Mouse (Mus musculus): ENCODE data around the gene Hist2h2aa1. TPM values are rescaled to one million over a fixed set of nuclear protein-coding genes. Genes with fewer than 3 reads are reported as not detected.

The Hist2h2aa1 gene
- polyA plus RNA-seq, 1 experiment, result not detected

GRCm38 (mm10) chr3:96248141-96249033 is 3.1 kb downstream of the Hist2h2aa1 start:
- peak overlapping the region; percentile 35 for H3ac ChIP-seq (ENCODE audit: control insufficient read depth, insufficient read length, low read depth)
- no peak for TF ChIP-seq MYOD1 (IDR thresholded peaks at IDR 0.05; ENCODE audit: control insufficient read depth, insufficient read length, low read depth)
- no peak for TF ChIP-seq MYOG (IDR thresholded peaks at IDR 0.05; ENCODE audit: control insufficient read depth, extremely low read depth, insufficient read length)
- no peak for TF ChIP-seq USF1 (IDR thresholded peaks at IDR 0.05; ENCODE audit: low read depth)
- no peak for TF ChIP-seq MAX (IDR thresholded peaks at IDR 0.05)
- TF ChIP-seq FOSL1 (IDR thresholded peaks at IDR 0.05; ENCODE audit: insufficient read depth, low read length, poor library complexity, severe bottlenecking), result no peak
- no peaks in the 10 kb centered on the region for H3K27me3 ChIP-seq (ENCODE audit: control insufficient read depth, insufficient read depth, insufficient read length)
- peaks cover 2% of the 10 kb centered on the region for H3K79me3 ChIP-seq (ENCODE audit: low read depth)
- no peaks in the 10 kb centered on the region for H3K79me2 ChIP-seq (ENCODE audit: control insufficient read depth, insufficient read depth)
- H3K4me3 ChIP-seq (ENCODE audit: insufficient read depth, poor library complexity, severe bottlenecking), result peak overlapping the region; percentile 25
- no peaks in the 10 kb centered on the region for H3K36me3 ChIP-seq (ENCODE audit: control insufficient read depth, insufficient read depth)

- Histone ChIP-seq H3K36me3 (ENCODE audit: control insufficient read depth, insufficient read depth) (no peaks in the 10 kb centered on the region), H3K79me2 (ENCODE audit: control insufficient read depth, insufficient read depth) (no peaks in the 10 kb centered on the region), H3K4me3 (ENCODE audit: insufficient read depth, poor library complexity, severe bottlenecking) (peak overlapping the region; percentile 3), H3K79me3 (ENCODE audit: low read depth) (peaks cover 2% of the 10 kb centered on the region), H3K27me3 (ENCODE audit: control insufficient read depth, insufficient read depth, insufficient read length) (no peaks in the 10 kb centered on the region), H3ac (ENCODE audit: control insufficient read depth, insufficient read length, low read depth) (no peak overlapping the region)
- no peak for TF ChIP-seq MYOG (IDR thresholded peaks at IDR 0.05; ENCODE audit: control insufficient read depth, extremely low read depth, insufficient read length)
Observed at GRCm38 (mm10) chr3:96249034-96249345, 3.7 kb downstream of the Hist2h2aa1 start.

GRCm38 (mm10) chr3:96250890-96251289 is 5.6 kb downstream of the Hist2h2aa1 start:
- no peak for TF ChIP-seq CTCF (IDR thresholded peaks at IDR 0.05; ENCODE audit: control insufficient read depth, insufficient read depth, insufficient read length)
- Histone ChIP-seq H3ac (ENCODE audit: control insufficient read depth, insufficient read length, low read depth) (no peak overlapping the region), H3K27me3 (ENCODE audit: control insufficient read depth, insufficient read depth, insufficient read length) (no peaks in the 10 kb centered on the region), H3K79me2 (ENCODE audit: control insufficient read depth, insufficient read depth) (no peaks in the 10 kb centered on the region), H3K36me3 (ENCODE audit: control insufficient read depth, insufficient read depth) (no peaks in the 10 kb centered on the region), H3K4me3 (ENCODE audit: insufficient read depth, poor library complexity, severe bottlenecking) (no peak overlapping the region), H3K79me3 (ENCODE audit: low read depth) (peaks cover 2% of the 10 kb centered on the region)

- H3K79me3 ChIP-seq (ENCODE audit: low read depth), result peaks cover 2% of the 10 kb centered on the region
- H3K27me3 ChIP-seq (ENCODE audit: control insufficient read depth, insufficient read depth, insufficient read length), result no peaks in the 10 kb centered on the region
- no peak overlapping the region for H3K4me3 ChIP-seq (ENCODE audit: insufficient read depth, poor library complexity, severe bottlenecking)
- H3ac ChIP-seq (ENCODE audit: control insufficient read depth, insufficient read length, low read depth), result no peak overlapping the region
- TF ChIP-seq CTCF (IDR thresholded peaks at IDR 0.05; ENCODE audit: control insufficient read depth, insufficient read depth, insufficient read length) (no peak), MYOG (IDR thresholded peaks at IDR 0.05; ENCODE audit: control insufficient read depth, extremely low read depth, insufficient read length) (no peak), FOSL1 (IDR thresholded peaks at IDR 0.05; ENCODE audit: insufficient read depth, low read length, poor library complexity, severe bottlenecking) (no peak), USF1 (IDR thresholded peaks at IDR 0.05; ENCODE audit: low read depth) (no peak), CEBPB (IDR thresholded peaks at IDR 0.05; ENCODE audit: low read depth) (no peak), MAX (IDR thresholded peaks at IDR 0.05) (no peak), MYOD1 (IDR thresholded peaks at IDR 0.05; ENCODE audit: control insufficient read depth, insufficient read length, low read depth) (no peak)
- H3K79me2 ChIP-seq (ENCODE audit: control insufficient read depth, insufficient read depth), result no peaks in the 10 kb centered on the region
- H3K36me3 ChIP-seq (ENCODE audit: control insufficient read depth, insufficient read depth), result no peaks in the 10 kb centered on the region
Observed at GRCm38 (mm10) chr3:96251787-96252186, 6.5 kb downstream of the Hist2h2aa1 start.

- Histone ChIP-seq H3K4me3 (ENCODE audit: insufficient read depth, poor library complexity, severe bottlenecking) (no peak overlapping the region), H3K79me2 (ENCODE audit: control insufficient read depth, insufficient read depth) (no peaks in the 10 kb centered on the region), H3K36me3 (ENCODE audit: control insufficient read depth, insufficient read depth) (no peaks in the 10 kb centered on the region), H3ac (ENCODE audit: control insufficient read depth, insufficient read length, low read depth) (no peak overlapping the region), H3K27me3 (ENCODE audit: control insufficient read depth, insufficient read depth, insufficient read length) (no peaks in the 10 kb centered on the region), H3K79me3 (ENCODE audit: low read depth) (no peaks in the 10 kb centered on the region)
- TF ChIP-seq MYOG (IDR thresholded peaks at IDR 0.05; ENCODE audit: control insufficient read depth, extremely low read depth, insufficient read length) (no peak), CTCF (IDR thresholded peaks at IDR 0.05; ENCODE audit: control insufficient read depth, insufficient read depth, insufficient read length) (no peak), MAX (IDR thresholded peaks at IDR 0.05) (no peak), USF1 (IDR thresholded peaks at IDR 0.05; ENCODE audit: low read depth) (no peak), MYOD1 (IDR thresholded peaks at IDR 0.05; ENCODE audit: control insufficient read depth, insufficient read length, low read depth) (no peak), FOSL1 (IDR thresholded peaks at IDR 0.05; ENCODE audit: insufficient read depth, low read length, poor library complexity, severe bottlenecking) (no peak), CEBPB (IDR thresholded peaks at IDR 0.05; ENCODE audit: low read depth) (no peak)
Observed at GRCm38 (mm10) chr3:96254683-96255355, 9.5 kb downstream of the Hist2h2aa1 start.

Measured in C2C12 (cell line).